Mouse (Mus musculus) limb, embryonic 10.5 days (tissue): Measurements from ENCODE around the gene Sel1l3. TPM values are rescaled to one million over a fixed set of nuclear protein-coding genes. Genes with fewer than 3 reads are reported as not detected.

Experiments
- DNase-seq: peaks from one replicate; pipeline ENCODE4 v3.0.0-alpha.2; 2017; ENCODE audit warnings: low spot score
- H3K27ac ChIP-seq: fragments of 300-500 bp; sonication (generic); 2 replicates; pipeline ENCODE4 v1.5.1; 2016; ENCODE audit warnings: mild to moderate bottlenecking
- H3K27me3 ChIP-seq: fragments of 300-500 bp; sonication (generic); 2 replicates; pipeline ENCODE4 v1.6.1; 2016; ENCODE audit warnings: low read depth, mild to moderate bottlenecking; ENCODE audit not compliant: poor library complexity, severe bottlenecking
- H3K36me3 ChIP-seq: fragments of 300-500 bp; sonication (generic); 2 replicates; pipeline ENCODE4 v1.6.1; 2016; ENCODE audit warnings: mild to moderate bottlenecking, moderate library complexity
- H3K4me1 ChIP-seq: fragments of 300-500 bp; sonication (generic); 2 replicates; pipeline ENCODE4 v1.6.1; 2016
- H3K4me3 ChIP-seq: fragments of 300-500 bp; sonication (generic); 2 replicates; pipeline ENCODE4 v1.5.1; 2016; ENCODE audit warnings: mild to moderate bottlenecking, moderate library complexity
- H3K9me3 ChIP-seq: fragments of 300-500 bp; sonication (generic); replicated peaks from 2 replicates; pipeline ENCODE4 v1.6.1; 2016; ENCODE audit warnings: mild to moderate bottlenecking
- WGBS: fragments of 180-500 bp; shearing (Covaris S2); methylation state at CpG from one replicate; pipeline ENCODE4 v1.1.7; 2016; 5-methylcytosine and 5-hydroxymethylcytosine counted together
- polyA plus RNA-seq: library from polyadenylated mRNA; unstranded; fragments of >200 nt; fragmentation: Nextera tagmentation; extraction: Ambion mirVana; gene quantifications from 2 replicates; pipeline ENCODE4 v1.2.1, GENCODE M21; 2016

The Sel1l3 gene
- polyA plus RNA-seq: 0.68 and 1.2 TPM in 2 replicates

DNA sequence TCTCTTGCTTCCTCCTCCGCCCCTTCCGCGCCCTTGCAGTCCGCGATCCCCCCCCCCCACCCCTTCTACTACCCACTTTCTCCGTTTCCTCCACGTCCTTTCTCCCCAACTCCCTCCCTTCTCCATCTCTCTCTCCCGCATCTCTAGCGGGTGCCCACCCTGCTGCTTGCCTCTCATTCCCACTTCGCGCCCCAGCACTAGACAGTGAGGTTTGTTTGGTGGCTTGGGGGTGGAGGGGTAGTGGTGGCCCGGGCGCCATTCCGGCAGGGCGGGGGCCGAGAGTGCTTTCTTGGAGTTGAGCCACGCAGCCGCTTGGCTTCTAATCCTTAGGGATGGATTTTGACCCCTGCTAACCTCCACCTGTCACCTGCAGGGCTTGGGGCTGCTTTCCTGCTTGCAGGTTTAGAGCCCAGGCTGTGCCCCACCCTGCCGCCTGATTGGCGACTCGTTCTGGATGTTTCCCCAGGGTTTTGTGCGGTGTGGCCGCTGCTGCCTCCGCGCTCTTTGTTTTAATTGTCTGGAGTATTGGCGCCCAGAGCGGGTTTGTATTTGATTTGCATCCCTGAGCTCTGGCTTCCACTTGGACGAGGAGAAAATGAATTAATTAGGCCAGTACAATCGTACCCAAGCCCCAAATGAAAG lies at the start of gene Sel1l3:
TSS of gene Sel1l3 (minus strand) at position 217 of the 642 bp plus-strand sequence.
- H3K27ac ChIP-seq: peak within 1 kb of the TSS; percentile 81
- peak within 1 kb of the TSS; percentile 72 for H3K4me3 ChIP-seq
- no peaks in the 10 kb centered on the region for H3K9me3 ChIP-seq
- H3K4me1 ChIP-seq: peaks cover 17% of the 10 kb centered on the region
- H3K27me3 ChIP-seq: peaks cover 73% of the 10 kb centered on the region
- peak; percentile 56 for DNase-seq
- H3K36me3 ChIP-seq: no peaks in the 10 kb centered on the region
- WGBS: 2% methylated on average over 26 of the region's 29 CpGs

- no peak for DNase-seq
- H3K36me3 ChIP-seq: no peaks in the 10 kb centered on the region
- no peak overlapping the region for H3K4me3 ChIP-seq
- no peaks in the 10 kb centered on the region for H3K9me3 ChIP-seq
- WGBS: 86% methylated on average over 10 of the region's 10 CpGs
- no peak overlapping the region for H3K27ac ChIP-seq
- peaks cover 25% of the 10 kb centered on the region for H3K27me3 ChIP-seq
- H3K4me1 ChIP-seq: peaks cover 27% of the 10 kb centered on the region
Measured at GRCm38 (mm10) chr5:53261999-53262398, 48.3 kb upstream of the Sel1l3 start.

DNA sequence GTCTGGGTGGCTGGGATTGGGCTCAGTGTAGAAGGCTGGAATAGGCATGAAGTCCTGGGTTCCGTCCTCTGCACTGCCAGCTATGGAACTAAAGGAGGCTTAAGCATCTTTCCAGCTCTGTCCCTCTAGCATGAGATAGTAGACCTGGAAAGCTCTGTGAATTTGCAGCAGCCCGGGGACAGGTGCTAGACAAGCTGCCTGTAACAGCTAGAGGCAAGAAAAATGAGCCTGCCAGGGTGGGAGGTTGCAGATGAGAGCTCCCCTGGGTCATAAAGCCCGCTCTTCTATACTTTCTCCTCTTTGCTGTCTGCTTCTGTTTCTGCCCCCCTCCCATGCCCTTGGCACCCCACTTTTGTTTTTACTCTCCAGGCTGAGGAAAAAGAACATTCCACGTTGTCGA lies 46.2 kb upstream of the Sel1l3 start:
- peaks cover 31% of the 10 kb centered on the region for H3K27me3 ChIP-seq
- 52% methylated on average over 5 of the region's 5 CpGs for WGBS

DNA sequence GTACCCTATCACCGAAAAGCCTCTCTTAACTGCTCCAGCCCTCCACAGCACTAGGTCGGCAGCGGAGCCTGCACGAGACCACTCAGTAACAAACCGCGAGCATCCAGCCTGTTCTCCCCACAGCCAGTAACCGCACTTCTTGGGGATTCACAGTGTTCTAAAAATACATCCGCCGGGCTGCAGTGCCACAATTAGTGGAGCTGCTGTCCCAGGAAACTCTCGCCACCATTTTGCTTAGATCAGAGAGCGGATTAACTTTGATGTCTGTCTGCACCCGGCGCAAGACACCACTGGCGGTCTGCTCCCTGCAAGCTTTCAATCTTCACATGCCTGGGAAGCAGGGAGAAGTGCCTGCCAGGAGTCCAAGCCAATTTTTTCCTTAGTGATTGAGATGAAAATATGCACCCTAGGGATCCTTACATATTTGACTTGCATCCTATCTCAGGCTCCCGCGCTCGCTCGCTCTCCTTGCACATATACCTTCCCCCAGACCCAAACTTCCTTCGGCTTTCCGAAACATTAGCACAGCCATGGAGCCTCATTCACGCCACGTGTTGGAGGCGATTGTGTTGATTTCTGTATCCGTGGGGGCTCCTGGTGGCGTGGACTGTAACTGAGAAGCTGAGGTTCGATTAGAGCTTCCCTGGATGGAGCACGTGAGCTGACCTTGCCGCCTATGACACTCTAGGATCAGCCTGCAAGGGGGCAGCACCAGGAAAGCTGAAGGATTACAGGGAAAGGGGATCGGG lies 44.5 kb upstream of the Sel1l3 start:
- H3K9me3 ChIP-seq: no peaks in the 10 kb centered on the region
- H3K4me3 ChIP-seq: peak overlapping the region; percentile 52
- peaks cover 31% of the 10 kb centered on the region for H3K27me3 ChIP-seq
- peak; percentile 60 for DNase-seq
- H3K27ac ChIP-seq: peak overlapping the region; percentile 77
- peaks cover 24% of the 10 kb centered on the region for H3K4me1 ChIP-seq
- no peaks in the 10 kb centered on the region for H3K36me3 ChIP-seq
- 4% methylated on average over 29 of the region's 29 CpGs for WGBS

More for the DNA sequence above, 46.2 kb upstream of the Sel1l3 start:
- H3K4me3 ChIP-seq: no peak overlapping the region
- H3K27ac ChIP-seq: no peak overlapping the region
- H3K4me1 ChIP-seq: peaks cover 24% of the 10 kb centered on the region
- no peaks in the 10 kb centered on the region for H3K9me3 ChIP-seq
- no peak for DNase-seq
- H3K36me3 ChIP-seq: no peaks in the 10 kb centered on the region

GRCm38 (mm10) chr5:53254821-53255220 lies 41.1 kb upstream of the Sel1l3 start:
- peaks cover 27% of the 10 kb centered on the region for H3K4me1 ChIP-seq
- H3K36me3 ChIP-seq: no peaks in the 10 kb centered on the region
- peaks cover 30% of the 10 kb centered on the region for H3K27me3 ChIP-seq
- no peak overlapping the region for H3K27ac ChIP-seq
- no peak for DNase-seq
- H3K9me3 ChIP-seq: no peaks in the 10 kb centered on the region
- 76% methylated on average over 3 of the region's 3 CpGs for WGBS
- H3K4me3 ChIP-seq: no peak overlapping the region

DNA sequence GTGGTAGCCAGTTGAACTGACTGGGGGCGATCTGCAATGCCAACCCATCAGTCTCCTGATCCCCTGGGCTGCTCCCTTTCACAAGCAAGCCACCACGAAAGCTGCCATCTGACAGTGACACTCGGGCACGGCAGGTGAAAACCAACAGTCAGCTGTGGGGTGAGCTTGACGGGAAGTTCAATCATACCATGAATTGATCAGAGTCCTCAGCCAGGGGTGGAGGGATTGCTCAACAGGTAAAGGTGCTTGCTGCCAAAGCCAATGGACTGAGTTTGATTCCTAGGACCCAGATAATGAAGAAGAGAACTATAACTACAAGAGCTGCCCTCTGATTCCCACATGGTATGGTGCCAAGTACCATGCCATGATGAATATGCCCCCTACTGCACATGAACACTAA lies 40.4 kb upstream of the Sel1l3 start:
- Histone ChIP-seq H3K27ac (no peak overlapping the region), H3K4me1 (peaks cover 32% of the 10 kb centered on the region), H3K36me3 (no peaks in the 10 kb centered on the region), H3K27me3 (peaks cover 23% of the 10 kb centered on the region), H3K4me3 (no peak overlapping the region), H3K9me3 (no peaks in the 10 kb centered on the region)
- WGBS: 88% methylated on average over 5 of the region's 5 CpGs
- no peak for DNase-seq

GRCm38 (mm10) chr5:53249431-53250061 lies 35.8 kb upstream of the Sel1l3 start:
- 53% methylated on average over 4 of the region's 4 CpGs for WGBS
- H3K36me3 ChIP-seq: no peaks in the 10 kb centered on the region
- H3K4me3 ChIP-seq: no peak overlapping the region
- H3K27me3 ChIP-seq: no peaks in the 10 kb centered on the region
- no peak overlapping the region for H3K27ac ChIP-seq
- no peaks in the 10 kb centered on the region for H3K9me3 ChIP-seq
- DNase-seq: no peak
- peaks cover 16% of the 10 kb centered on the region for H3K4me1 ChIP-seq

GRCm38 (mm10) chr5:53248499-53248898 lies 34.8 kb upstream of the Sel1l3 start:
- no peaks in the 10 kb centered on the region for H3K9me3 ChIP-seq
- H3K36me3 ChIP-seq: no peaks in the 10 kb centered on the region
- H3K4me3 ChIP-seq: no peak overlapping the region
- WGBS: 83% methylated on average over 11 of the region's 11 CpGs
- no peak overlapping the region for H3K27ac ChIP-seq
- no peak for DNase-seq
- no peaks in the 10 kb centered on the region for H3K27me3 ChIP-seq
- peaks cover 16% of the 10 kb centered on the region for H3K4me1 ChIP-seq

DNA sequence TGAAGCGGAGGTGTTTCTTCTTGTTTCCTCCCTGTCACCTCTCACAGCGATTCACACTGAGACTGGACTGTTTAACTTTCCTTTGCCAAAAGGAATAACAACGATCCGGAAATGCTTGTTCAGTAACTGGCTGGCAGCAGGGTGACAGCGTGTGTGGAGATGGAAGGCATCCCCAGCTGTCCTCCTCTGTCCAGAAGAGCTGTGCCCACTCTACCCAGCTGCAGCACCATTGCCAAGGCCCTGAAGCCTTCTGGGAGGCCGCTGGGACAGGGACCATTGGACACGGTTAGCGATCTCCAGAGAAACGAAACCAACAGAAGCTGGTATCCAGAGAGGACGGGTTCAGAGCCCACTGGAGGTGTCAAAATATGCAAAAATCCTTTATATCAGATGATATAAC lies 30.2 kb upstream of the Sel1l3 start:
- Histone ChIP-seq H3K27ac (no peak overlapping the region), H3K36me3 (no peaks in the 10 kb centered on the region), H3K4me1 (peaks cover 17% of the 10 kb centered on the region; the same call in 1 of the 2 replicates), H3K9me3 (no peaks in the 10 kb centered on the region), H3K4me3 (no peak overlapping the region), H3K27me3 (no peaks in the 10 kb centered on the region)
- WGBS: 73% methylated on average over 10 of the region's 10 CpGs
- DNase-seq: no peak

DNA sequence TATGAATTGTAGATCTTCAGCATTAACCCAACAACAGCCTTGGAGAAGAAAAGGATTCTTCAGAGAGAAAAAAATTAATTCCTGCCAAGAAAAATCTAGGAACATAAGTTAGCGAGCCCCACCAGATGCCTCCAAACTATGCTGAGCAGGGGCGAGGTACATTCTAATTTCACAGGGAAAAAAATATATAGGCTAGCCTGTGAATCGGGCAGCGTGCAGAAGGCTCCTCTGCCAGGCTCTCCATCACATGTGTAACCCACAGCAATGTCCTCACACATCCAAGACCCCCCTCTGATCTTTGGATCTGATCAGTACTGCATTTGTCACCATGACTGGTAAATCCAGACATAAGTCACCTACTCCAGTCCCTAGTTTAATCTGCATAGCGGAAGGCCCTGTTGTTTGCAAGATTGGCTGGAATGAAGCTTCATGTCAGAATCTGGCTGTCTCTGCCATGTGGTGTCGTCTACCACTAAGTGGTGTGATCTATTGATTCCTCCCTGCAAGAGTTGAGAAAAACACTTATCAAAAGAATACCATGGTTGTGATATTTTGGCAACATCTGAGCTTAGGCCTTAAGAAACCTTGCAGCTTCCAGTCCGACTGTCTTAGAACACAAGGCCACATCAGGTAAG lies 29.3 kb upstream of the Sel1l3 start:
- Histone ChIP-seq H3K27ac (no peak overlapping the region), H3K4me3 (no peak overlapping the region)
- WGBS: 89% methylated on average over 7 of the region's 7 CpGs

DNA sequence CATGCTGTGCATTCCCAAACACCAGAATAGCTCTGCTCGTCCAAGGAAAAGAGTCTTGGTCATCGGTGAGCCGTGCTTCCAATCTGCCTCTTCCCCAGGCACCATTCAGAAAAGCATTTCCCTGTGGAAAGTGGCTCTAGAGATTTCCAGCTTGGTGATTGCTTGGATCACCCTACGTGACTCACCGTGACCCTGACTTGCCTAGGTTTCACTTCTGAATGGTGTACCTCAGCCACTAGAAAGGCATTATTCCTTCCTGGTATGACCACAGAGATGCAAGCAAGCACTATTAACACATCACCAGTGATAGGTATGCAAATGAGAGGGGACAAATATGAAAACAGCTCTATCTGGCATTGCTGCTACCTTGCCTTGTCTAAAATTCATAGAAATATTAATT lies 28.2 kb upstream of the Sel1l3 start:
- no peaks in the 10 kb centered on the region for H3K27me3 ChIP-seq
- H3K4me3 ChIP-seq: no peak overlapping the region
- peaks cover 15% of the 10 kb centered on the region; the same call in 1 of the 2 replicates for H3K4me1 ChIP-seq
- 88% methylated on average over 5 of the region's 5 CpGs for WGBS
- H3K36me3 ChIP-seq: no peaks in the 10 kb centered on the region
- DNase-seq: no peak
- no peak overlapping the region for H3K27ac ChIP-seq
- H3K9me3 ChIP-seq: no peaks in the 10 kb centered on the region

More for the DNA sequence above, 29.3 kb upstream of the Sel1l3 start:
- H3K27me3 ChIP-seq: no peaks in the 10 kb centered on the region
- H3K9me3 ChIP-seq: no peaks in the 10 kb centered on the region
- H3K4me1 ChIP-seq: peaks cover 15% of the 10 kb centered on the region; the same call in 1 of the 2 replicates
- H3K36me3 ChIP-seq: no peaks in the 10 kb centered on the region
- DNase-seq: no peak

GRCm38 (mm10) chr5:53241109-53241508 lies 27.4 kb upstream of the Sel1l3 start:
- 61% methylated on average over 2 of the region's 2 CpGs for WGBS
- Histone ChIP-seq H3K9me3 (no peaks in the 10 kb centered on the region), H3K4me3 (no peak overlapping the region), H3K4me1 (peaks cover 16% of the 10 kb centered on the region), H3K27me3 (no peaks in the 10 kb centered on the region), H3K36me3 (no peaks in the 10 kb centered on the region), H3K27ac (no peak overlapping the region)
- no peak for DNase-seq
